Mouse (Mus musculus) kidney, embryonic 14.5 days (tissue): ENCODE measurements around the gene Mtap. TPM values are rescaled to one million over a fixed set of nuclear protein-coding genes. Genes with fewer than 3 reads are reported as not detected.

Experiments used
- ATAC-seq: fragments of 200-750 bp; cut with Nextera tagmentation; 2 replicates; pipeline ENCODE4 v1.8.0; 2017; ENCODE audit warnings: moderate number of reproducible peaks, mild to moderate bottlenecking, moderate TSS enrichment, moderate library complexity; ENCODE audit not compliant: low FRiP score, low TSS enrichment
- H3K27ac ChIP-seq: fragments of 300-500 bp; sonication (generic); 2 replicates; pipeline ENCODE4 v1.5.1; 2014; ENCODE audit warnings: low read depth, mild to moderate bottlenecking, low read length, moderate library complexity, mixed read lengths
- H3K27me3 ChIP-seq: fragments of 300-500 bp; sonication (generic); 2 replicates; pipeline ENCODE4 v1.6.1; 2014; ENCODE audit warnings: mild to moderate bottlenecking, low read length; ENCODE audit not compliant: control insufficient read depth, insufficient read depth
- H3K36me3 ChIP-seq: fragments of 300-500 bp; sonication (generic); 2 replicates; pipeline ENCODE4 v1.6.1; 2014; ENCODE audit warnings: low read length, mixed read lengths; ENCODE audit not compliant: control insufficient read depth, insufficient read depth
- H3K4me1 ChIP-seq: fragments of 300-500 bp; sonication (generic); 2 replicates; pipeline ENCODE4 v1.6.1; 2014; ENCODE audit warnings: low read length, mixed read lengths; ENCODE audit not compliant: control insufficient read depth, insufficient read depth
- H3K4me2 ChIP-seq: fragments of 300-500 bp; sonication (generic); replicated peaks from 2 replicates; pipeline ENCODE4 v1.6.1; 2014; ENCODE audit warnings: low read depth, mild to moderate bottlenecking, low read length
- H3K4me3 ChIP-seq: fragments of 300-500 bp; sonication (generic); 2 replicates; pipeline ENCODE4 v1.5.1; 2014; ENCODE audit warnings: mild to moderate bottlenecking, low read length
- H3K9ac ChIP-seq: fragments of 300-500 bp; sonication (generic); 2 replicates; pipeline ENCODE4 v1.6.1; 2014; ENCODE audit warnings: low read depth, mild to moderate bottlenecking, low read length, moderate library complexity
- H3K9me3 ChIP-seq: fragments of 300-500 bp; sonication (generic); 2 replicates; pipeline ENCODE4 v1.6.1; 2016; ENCODE audit warnings: low read length; ENCODE audit not compliant: control insufficient read depth
- WGBS: fragments of 180-500 bp; shearing (Covaris S2); extraction: QIAGEN DNeasy Blood & Tissue Kit; methylation state at CpG from one replicate; pipeline ENCODE4 v1.1.7; 2014; 5-methylcytosine and 5-hydroxymethylcytosine counted together
- polyA plus RNA-seq: library from polyadenylated mRNA; unstranded; fragments of >200 nt; fragmentation: Nextera tagmentation; extraction: Ambion mirVana; gene quantifications from 2 replicates; pipeline ENCODE4 v1.2.1, GENCODE M21; 2014

Mtap gene
- polyA plus RNA-seq, 1 experiment from 2014 or later = 91.2 TPM

GRCm38 (mm10) chr4:89170931-89171330, 34.0 kb downstream of the Mtap start:
- H3K27ac ChIP-seq = no peak overlapping the region
- no peaks in the 10 kb centered on the region for H3K4me1 ChIP-seq
- WGBS = 95% methylated on average over 6 of the region's 6 CpGs
- H3K36me3 ChIP-seq = peaks cover 80% of the 10 kb centered on the region
- H3K9me3 ChIP-seq = no peaks in the 10 kb centered on the region
- H3K4me3 ChIP-seq = no peak overlapping the region
- H3K9ac ChIP-seq = no peak overlapping the region
- no peak for ATAC-seq
- H3K4me2 ChIP-seq = no peak overlapping the region
- H3K27me3 ChIP-seq = no peaks in the 10 kb centered on the region

GRCm38 (mm10) chr4:89172873-89173605, 36.1 kb downstream of the Mtap start:
- Histone ChIP-seq H3K27me3 (no peaks in the 10 kb centered on the region), H3K4me1 (no peaks in the 10 kb centered on the region), H3K9ac (no peak overlapping the region), H3K4me3 (no peak overlapping the region), H3K9me3 (no peaks in the 10 kb centered on the region), H3K4me2 (no peak overlapping the region), H3K27ac (no peak overlapping the region), H3K36me3 (peaks cover 75% of the 10 kb centered on the region)
- no peak for ATAC-seq
- 98% methylated on average over 14 of the region's 14 CpGs for WGBS

DNA sequence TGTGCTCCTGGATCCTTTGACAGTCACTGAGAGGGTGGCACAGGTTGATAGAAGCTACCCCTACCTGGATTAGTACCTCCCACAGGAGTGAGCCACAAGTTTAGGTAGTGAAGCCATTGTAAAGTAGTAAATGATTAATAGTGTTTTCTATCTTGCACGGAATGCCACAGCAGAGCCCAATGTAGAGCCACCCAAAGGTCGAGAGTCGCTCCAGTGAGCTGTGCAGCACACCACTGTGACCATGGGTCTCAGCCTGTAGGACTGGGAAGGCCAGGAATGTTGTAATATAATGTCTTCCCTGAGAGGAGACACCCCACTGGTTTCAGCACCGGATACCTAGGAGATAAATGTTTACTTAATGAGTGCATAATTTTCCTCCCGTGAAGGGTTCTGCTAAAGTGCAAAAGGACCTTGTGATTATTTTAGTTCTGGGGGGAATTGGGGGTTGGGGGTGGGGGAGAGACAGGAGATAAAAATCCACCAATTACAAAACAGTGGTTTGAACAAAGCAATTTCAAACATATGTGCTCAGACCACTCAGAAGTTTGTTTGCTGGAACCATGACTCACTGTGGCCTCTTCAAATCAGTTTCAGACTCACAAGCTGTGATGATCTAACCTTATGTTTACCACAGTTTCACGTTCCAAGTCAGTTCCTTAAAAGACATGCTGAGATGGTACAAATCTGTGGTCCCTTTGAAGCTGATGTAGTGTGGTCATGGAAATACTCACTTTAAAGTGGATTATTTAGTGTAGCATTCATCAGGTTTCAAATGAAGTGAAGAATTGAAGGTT, 40.8 kb downstream of the Mtap start:
- no peak overlapping the region for H3K4me2 ChIP-seq
- no peaks in the 10 kb centered on the region for H3K27me3 ChIP-seq
- H3K9ac ChIP-seq = no peak overlapping the region
- ATAC-seq = peak; percentile 92
- H3K27ac ChIP-seq = no peak overlapping the region
- no peaks in the 10 kb centered on the region for H3K4me1 ChIP-seq
- WGBS = 60% methylated on average over 6 of the region's 6 CpGs
- H3K9me3 ChIP-seq = no peaks in the 10 kb centered on the region
- peaks cover 66% of the 10 kb centered on the region for H3K36me3 ChIP-seq
- no peak overlapping the region for H3K4me3 ChIP-seq

- Histone ChIP-seq H3K27me3 (no peaks in the 10 kb centered on the region), H3K4me3 (no peak overlapping the region), H3K4me2 (no peak overlapping the region), H3K9ac (no peak overlapping the region), H3K9me3 (no peaks in the 10 kb centered on the region), H3K4me1 (no peaks in the 10 kb centered on the region), H3K27ac (no peak overlapping the region), H3K36me3 (peaks cover 45% of the 10 kb centered on the region)
- 98% methylated on average over 5 of the region's 5 CpGs for WGBS
- ATAC-seq = no peak
These were observed 43.2 kb downstream of the Mtap start for GRCm38 (mm10) chr4:89180121-89180520.

DNA sequence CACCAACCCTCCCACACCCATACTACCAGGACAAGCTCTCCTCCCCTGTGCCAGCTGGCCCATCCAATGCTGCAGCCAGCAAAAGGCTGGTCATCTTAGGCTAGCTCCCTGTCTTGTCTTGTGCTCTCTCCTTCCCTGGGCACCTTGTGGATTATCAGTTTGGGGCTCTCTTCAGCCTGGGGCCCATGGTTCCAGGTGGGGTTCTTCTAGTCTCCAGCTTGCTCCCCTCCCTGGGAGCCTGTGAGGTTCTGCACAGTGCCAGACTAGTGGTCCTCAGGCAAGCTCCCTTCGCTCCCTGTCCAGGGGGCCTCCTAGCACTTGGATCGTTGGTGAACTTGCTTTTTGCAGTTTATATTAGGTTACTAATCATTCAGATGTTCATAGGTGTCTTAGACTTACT, 44.7 kb downstream of the Mtap start:
- H3K4me2 ChIP-seq = no peak overlapping the region
- no peaks in the 10 kb centered on the region for H3K27me3 ChIP-seq
- H3K27ac ChIP-seq = no peak overlapping the region
- H3K9me3 ChIP-seq = no peaks in the 10 kb centered on the region
- H3K4me1 ChIP-seq = no peaks in the 10 kb centered on the region
- H3K9ac ChIP-seq = no peak overlapping the region
- H3K36me3 ChIP-seq = peaks cover 33% of the 10 kb centered on the region
- no peak overlapping the region for H3K4me3 ChIP-seq
- ATAC-seq = no peak
- WGBS = 97% methylated on average over 2 of the region's 2 CpGs

- ATAC-seq = no peak
- Histone ChIP-seq H3K36me3 (peaks cover 26% of the 10 kb centered on the region), H3K4me3 (no peak overlapping the region), H3K9ac (no peak overlapping the region), H3K4me2 (no peak overlapping the region), H3K27ac (no peak overlapping the region), H3K9me3 (no peaks in the 10 kb centered on the region), H3K4me1 (no peaks in the 10 kb centered on the region), H3K27me3 (no peaks in the 10 kb centered on the region)
- 100% methylated on average over 3 of the region's 3 CpGs for WGBS
These were observed 45.6 kb downstream of the Mtap start for GRCm38 (mm10) chr4:89182486-89182885.

DNA sequence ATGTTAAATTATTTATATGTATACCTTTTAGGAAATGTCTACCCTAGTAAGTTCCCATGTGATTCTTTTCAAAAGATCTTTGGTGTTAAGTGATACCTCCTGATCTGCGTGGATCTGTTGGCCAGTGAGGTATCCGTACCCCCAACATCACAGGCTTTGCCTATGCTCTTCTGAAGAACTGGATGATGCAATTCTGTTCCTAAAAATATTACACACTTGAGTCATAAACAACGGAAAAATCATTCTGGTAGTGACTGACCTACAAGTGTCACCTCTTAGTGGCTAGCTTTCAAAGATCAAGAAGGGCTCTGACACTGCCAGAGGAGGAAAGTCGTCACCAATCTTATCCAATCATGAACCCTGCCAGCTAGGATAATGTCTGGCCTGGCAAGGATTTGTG, 58.6 kb downstream of the Mtap start:
- Histone ChIP-seq H3K4me2 (no peak overlapping the region), H3K36me3 (no peaks in the 10 kb centered on the region), H3K4me1 (no peaks in the 10 kb centered on the region), H3K27ac (no peak overlapping the region), H3K27me3 (no peaks in the 10 kb centered on the region), H3K9me3 (no peaks in the 10 kb centered on the region), H3K4me3 (no peak overlapping the region), H3K9ac (no peak overlapping the region)
- 85% methylated on average over 4 of the region's 4 CpGs for WGBS
- ATAC-seq = no peak

GRCm38 (mm10) chr4:89197128-89197527, 60.2 kb downstream of the Mtap start:
- no peak for ATAC-seq

GRCm38 (mm10) chr4:89200806-89201205, 63.9 kb downstream of the Mtap start:
- ATAC-seq = no peak
- Histone ChIP-seq H3K4me3 (no peak overlapping the region), H3K4me1 (no peaks in the 10 kb centered on the region), H3K27ac (no peak overlapping the region), H3K9ac (no peak overlapping the region), H3K9me3 (no peaks in the 10 kb centered on the region), H3K36me3 (no peaks in the 10 kb centered on the region), H3K27me3 (no peaks in the 10 kb centered on the region), H3K4me2 (no peak overlapping the region)
- 98% methylated on average over 1 of the region's 1 CpGs for WGBS

More at GRCm38 (mm10) chr4:89197128-89197527, 60.2 kb downstream of the Mtap start:
- H3K4me3 ChIP-seq = no peak overlapping the region
- no peak overlapping the region for H3K4me2 ChIP-seq
- no peaks in the 10 kb centered on the region for H3K27me3 ChIP-seq
- no peak overlapping the region for H3K9ac ChIP-seq
- no peaks in the 10 kb centered on the region for H3K9me3 ChIP-seq
- H3K36me3 ChIP-seq = no peaks in the 10 kb centered on the region
- H3K27ac ChIP-seq = no peak overlapping the region
- H3K4me1 ChIP-seq = no peaks in the 10 kb centered on the region
